Mouse (Mus musculus): ENCODE results near the gene Exoc3l. TPM values are rescaled to one million over a fixed set of nuclear protein-coding genes. Genes with fewer than 3 reads are reported as not detected.

Gene Exoc3l
- total and polyA plus RNA-seq, 3 experiments: 4.4 to 10.9 (median 7.5) TPM

- no peak for TF ChIP-seq GABPA (IDR thresholded peaks at IDR 0.05; ENCODE audit: insufficient replicate concordance, low read depth, low read length)
- TF ChIP-seq POLR2A (IDR thresholded peaks at IDR 0.05; ENCODE audit: low read depth, low read length): peak; percentile 80
- peak; percentile 61; the same call in 1 of the 2 replicates for TF ChIP-seq ETS1 (conservative IDR thresholded peaks at IDR 0.05; ENCODE audit: low read depth, low read length)
- TF ChIP-seq MYC (IDR thresholded peaks at IDR 0.05; ENCODE audit: low read depth, low read length): 0 out of 2 replicates have a peak, but pooled peaks have one; percentile 44
- peak; percentile 65; the same call in 1 of the 2 replicates for TF ChIP-seq RCOR1 (conservative IDR thresholded peaks at IDR 0.05; ENCODE audit: low read depth, low read length)
- TF ChIP-seq E2F4 (IDR thresholded peaks at IDR 0.05; ENCODE audit: insufficient replicate concordance, low read depth, low read length): no peak
- TF ChIP-seq ZC3H11A (IDR thresholded peaks at IDR 0.05; ENCODE audit: low read depth, low read length): no peak
- TF ChIP-seq BHLHE40 (IDR thresholded peaks at IDR 0.05; ENCODE audit: low read depth, low read length): peak; percentile 92
- peak; percentile 62 for TF ChIP-seq CHD2 (IDR thresholded peaks at IDR 0.05; ENCODE audit: low read length)
- TF ChIP-seq CHD1 (IDR thresholded peaks at IDR 0.05; ENCODE audit: low read depth, low read length): no peak
- TF ChIP-seq PAX5 (IDR thresholded peaks at IDR 0.05; ENCODE audit: low read length): no peak
- peak; percentile 85 for TF ChIP-seq TBP (conservative IDR thresholded peaks at IDR 0.05; ENCODE audit: low read depth, low read length)
- TF ChIP-seq IRF4 (IDR thresholded peaks at IDR 0.05; ENCODE audit: low read depth, low read length): no peak; the same call in none of the 2 replicates
- TF ChIP-seq EP300 (IDR thresholded peaks at IDR 0.05; ENCODE audit: low read length): no peak
- peak; percentile 57 for TF ChIP-seq NELFE (IDR thresholded peaks at IDR 0.05; ENCODE audit: low read depth, low read length)
- no peak; a peak in 1 of 4 replicates for TF ChIP-seq CTCF (conservative IDR thresholded peaks at IDR 0.05 in 1 of 2, IDR thresholded peaks at IDR 0.05 in 1 of 2; ENCODE audit: low read depth in 2 of 2, low read length in 2 of 2)
- peak; percentile 82 for TF ChIP-seq ELF1 (IDR thresholded peaks at IDR 0.05; ENCODE audit: low read depth, low read length)
- peak; percentile 92 for TF ChIP-seq MXI1 (IDR thresholded peaks at IDR 0.05; ENCODE audit: low read depth, low read length)
- TF ChIP-seq ZMIZ1 (IDR thresholded peaks at IDR 0.05; ENCODE audit: low read depth, low read length): peak; percentile 62
- peak; percentile 64 for TF ChIP-seq POLR2AphosphoS2 (IDR thresholded peaks at IDR 0.05; ENCODE audit: low read depth, low read length)
Observed at GRCm38 (mm10) chr8:105288958-105289732, 6.8 kb downstream of the Exoc3l start (continued).

- no peaks in the 10 kb centered on the region for H3K27me3 ChIP-seq (replicated peaks)
- no peaks in the 10 kb centered on the region for H3K9me3 ChIP-seq (replicated peaks; ENCODE audit: low read length)
- in situ Hi-C loops (cut with MboI; ENCODE audit: low pct_ligation_motif_present, low pct_unique_long_range_greater_than_20kb, low sequenced_read_pairs): loop anchor here (10.0 kb wide), 1 partner anchor 163 kb away; no protein-coding TSS in a partner anchor
- H3K36me3 ChIP-seq (replicated peaks in 1 of 2; ENCODE audit: control insufficient read depth in 1 of 2, insufficient read depth in 1 of 2, low read length in 1 of 2): peaks cover 7 to 37% of the 10 kb centered on the region in 2 experiments
- peak overlapping the region in 2 of 3 experiments; percentile 34 to 63 for H3K4me3 ChIP-seq (replicated peaks in 1 of 3; ENCODE audit: low read depth in 2 of 3, low read length in 2 of 3, poor library complexity in 1 of 3)
- H3K79me2 ChIP-seq (replicated peaks; ENCODE audit: control insufficient read depth, extremely low read depth, insufficient read depth, poor library complexity, severe bottlenecking): no peaks in the 10 kb centered on the region
- dilution Hi-C loops (cut with MboI; ENCODE audit: extremely low pct_ligation_motif_present, extremely low pct_unique_long_range_greater_than_20kb, low sequenced_read_pairs): no loop called here
- peak overlapping the region; percentile 41; the same call in 1 of the 2 replicates for H3K9ac ChIP-seq (ENCODE audit: insufficient read depth, low read depth)
- TF ChIP-seq CTCF (conservative IDR thresholded peaks at IDR 0.05 in 1 of 2, IDR thresholded peaks at IDR 0.05 in 1 of 2; ENCODE audit: low read depth in 2 of 2, low read length in 2 of 2) (peak in 1 of 2 experiments; percentile 38; a peak in 2 of 4 replicates), SMC3 (IDR thresholded peaks at IDR 0.05; ENCODE audit: low read depth, low read length) (peak; percentile 21; the same call in 1 of the 2 replicates), ELF1 (IDR thresholded peaks at IDR 0.05; ENCODE audit: low read depth, low read length) (no peak)
- no peak overlapping the region for H3K27ac ChIP-seq (ENCODE audit: insufficient read depth, low read depth)
- peaks cover 5 to 23% of the 10 kb centered on the region in 2 experiments for H3K4me1 ChIP-seq (ENCODE audit: control insufficient read depth in 1 of 2, insufficient read depth in 2 of 2)
- H3K4me2 ChIP-seq (ENCODE audit: insufficient read depth, low read depth, poor library complexity, severe bottlenecking): peak overlapping the region; percentile 79
- no peak for DNase-seq (ENCODE audit: extremely low read depth)
Observed at GRCm38 (mm10) chr8:105288231-105288630, 7.7 kb downstream of the Exoc3l start.

Measured in CH12.LX (cell line).